Mouse (Mus musculus) liver, postnatal 0 days (tissue): ENCODE measurements around the gene Zfp871.

Experiments
- CTCF ChIP-seq: sonication (generic); IDR thresholded peaks from 2 replicates; pipeline ENCODE4 v1.5.1; 2016; ENCODE audit warnings: antibody characterized with exemption, low read depth
- EP300 ChIP-seq: IDR thresholded peaks from 2 replicates; pipeline ENCODE4 v1.6.1; 2016; ENCODE audit warnings: antibody characterized with exemption, low read depth, mild to moderate bottlenecking

GRCm38 (mm10) chr17:32814136-32814535 is 26.0 kb upstream of the Zfp871 start:
- TF ChIP-seq EP300 (no peak), CTCF (no peak)
